Mouse (Mus musculus) heart, embryonic 14.5 days (tissue): ENCODE data around the gene Tbx3. TPM values are rescaled to one million over a fixed set of nuclear protein-coding genes. Genes with fewer than 3 reads are reported as not detected.

Experiments
- ATAC-seq: fragments of 200-750 bp; cut with Nextera tagmentation; 2 replicates; pipeline ENCODE4 v1.8.0; 2017; ENCODE audit warnings: low read depth, moderate TSS enrichment; ENCODE audit not compliant: insufficient number of reproducible peaks, insufficient read depth, low FRiP score
- H3K27ac ChIP-seq, 2 experiments: fragments of 200-500 bp in 1 of 2; fragments of 300-500 bp in 1 of 2; sonication (generic) in 1 of 2; replicated peaks in 1 of 2; 2 replicates each; pipeline ENCODE4 v1.5.1; 2012 to 2014; ENCODE audit warnings: low read depth in 2 of 2, low read length in 2 of 2, control low read depth in 1 of 2, mild to moderate bottlenecking in 1 of 2, mixed read lengths in 1 of 2; ENCODE audit not compliant: control insufficient read depth in 1 of 2, insufficient read depth in 1 of 2
- H3K27me3 ChIP-seq: fragments of 300-500 bp; sonication (generic); 2 replicates; pipeline ENCODE4 v1.6.1; 2014; ENCODE audit warnings: mild to moderate bottlenecking, low read length, control low read depth; ENCODE audit not compliant: control insufficient read depth, insufficient read depth
- H3K36me3 ChIP-seq: fragments of 300-500 bp; sonication (generic); 2 replicates; pipeline ENCODE4 v1.6.1; 2014; ENCODE audit warnings: mild to moderate bottlenecking, control low read depth, low read length, mixed read lengths; ENCODE audit not compliant: control insufficient read depth, insufficient read depth
- H3K4me1 ChIP-seq, 2 experiments: fragments of 200-500 bp in 1 of 2; fragments of 300-500 bp in 1 of 2; sonication (generic) in 1 of 2; 2 replicates each; pipeline ENCODE4 v1.6.1; 2012 to 2014; ENCODE audit warnings: low read length in 2 of 2, control low read depth in 1 of 2, mixed read lengths in 1 of 2; ENCODE audit not compliant: control insufficient read depth in 2 of 2, insufficient read depth in 2 of 2
- H3K4me2 ChIP-seq: fragments of 300-500 bp; sonication (generic); 2 replicates; pipeline ENCODE4 v1.6.1; 2014; ENCODE audit warnings: mild to moderate bottlenecking, low read length
- H3K4me3 ChIP-seq, 2 experiments: fragments of 200-500 bp in 1 of 2; fragments of 300-500 bp in 1 of 2; sonication (generic) in 1 of 2; 2 replicates each; pipeline ENCODE4 v1.5.1; 2012 to 2014; ENCODE audit warnings: low read length in 2 of 2, mild to moderate bottlenecking in 2 of 2, control low read depth in 1 of 2, low read depth in 1 of 2, moderate library complexity in 1 of 2; ENCODE audit not compliant: control insufficient read depth in 1 of 2, insufficient read depth in 1 of 2
- H3K9ac ChIP-seq: fragments of 300-500 bp; sonication (generic); 2 replicates; pipeline ENCODE4 v1.6.1; 2014; ENCODE audit warnings: mild to moderate bottlenecking, low read length
- H3K9me3 ChIP-seq: fragments of 300-500 bp; sonication (generic); 2 replicates; pipeline ENCODE4 v1.6.1; 2016; ENCODE audit warnings: low read length, control low read depth; ENCODE audit not compliant: control insufficient read depth
- WGBS: fragments of 180-500 bp; shearing (Covaris S2); extraction: QIAGEN DNeasy Blood & Tissue Kit; methylation state at CpG from one replicate; pipeline ENCODE4 v1.1.7; 2014; 5-methylcytosine and 5-hydroxymethylcytosine counted together
- polyA plus RNA-seq: library from polyadenylated mRNA; unstranded; fragments of >200 nt; fragmentation: Nextera tagmentation; extraction: Ambion mirVana; gene quantifications from 2 replicates; pipeline ENCODE4 v1.2.1, GENCODE M21; 2014

The Tbx3 gene
- polyA plus RNA-seq, 1 experiment from 2014 or later: 7.9 TPM

GRCm38 (mm10) chr5:119706467-119706866 is 36.0 kb downstream of the Tbx3 start:
- peak overlapping the region; percentile 40; the same call in 1 of the 2 replicates for H3K9ac ChIP-seq
- H3K4me2 ChIP-seq: peak overlapping the region; percentile 43
- WGBS: under 1% methylated on average over 17 of the region's 17 CpGs
- peaks cover 56% of the 10 kb centered on the region for H3K27me3 ChIP-seq
- H3K4me3 ChIP-seq: peak overlapping the region; percentile 16 to 19; a peak in 2 of 4 replicates
- 0 out of 2 replicates have a peak, but pooled peaks cover 4% of the 10 kb centered on the region for H3K9me3 ChIP-seq
- no peaks in the 10 kb centered on the region for H3K4me1 ChIP-seq
- no peaks in the 10 kb centered on the region for H3K36me3 ChIP-seq
- no peak overlapping the region for H3K27ac ChIP-seq
- ATAC-seq: no peak

GRCm38 (mm10) chr5:119708850-119709585 is 38.5 kb downstream of the Tbx3 start:
- no peak overlapping the region for H3K4me3 ChIP-seq
- no peak overlapping the region for H3K9ac ChIP-seq
- no peak overlapping the region for H3K27ac ChIP-seq
- no peak overlapping the region for H3K4me2 ChIP-seq
- no peaks in the 10 kb centered on the region for H3K4me1 ChIP-seq
- 0 out of 2 replicates have a peak, but pooled peaks cover 4% of the 10 kb centered on the region for H3K9me3 ChIP-seq
- peaks cover 58% of the 10 kb centered on the region for H3K27me3 ChIP-seq
- WGBS: 79% methylated on average over 14 of the region's 14 CpGs
- H3K36me3 ChIP-seq: no peaks in the 10 kb centered on the region
- no peak for ATAC-seq

GRCm38 (mm10) chr5:119709826-119710559 is 39.5 kb downstream of the Tbx3 start:
- Histone ChIP-seq H3K27ac (no peak overlapping the region), H3K4me3 (no peak overlapping the region), H3K9ac (no peak overlapping the region), H3K9me3 (0 out of 2 replicates have a peak, but pooled peaks cover 4% of the 10 kb centered on the region), H3K4me1 (no peaks in the 10 kb centered on the region), H3K27me3 (peaks cover 57% of the 10 kb centered on the region), H3K4me2 (no peak overlapping the region), H3K36me3 (no peaks in the 10 kb centered on the region)
- no peak for ATAC-seq
- WGBS: 25% methylated on average over 18 of the region's 18 CpGs

GRCm38 (mm10) chr5:119710756-119711155 is 40.3 kb downstream of the Tbx3 start:
- H3K9ac ChIP-seq: no peak overlapping the region
- no peaks in the 10 kb centered on the region for H3K36me3 ChIP-seq
- WGBS: 27% methylated on average over 7 of the region's 7 CpGs
- H3K4me2 ChIP-seq: no peak overlapping the region
- H3K27me3 ChIP-seq: peaks cover 50% of the 10 kb centered on the region
- no peak overlapping the region for H3K4me3 ChIP-seq
- no peak for ATAC-seq
- H3K27ac ChIP-seq: no peak overlapping the region
- H3K9me3 ChIP-seq: 0 out of 2 replicates have a peak, but pooled peaks cover 4% of the 10 kb centered on the region
- no peaks in the 10 kb centered on the region for H3K4me1 ChIP-seq

- no peak overlapping the region for H3K9ac ChIP-seq
- 0 out of 2 replicates have a peak, but pooled peaks cover 4% of the 10 kb centered on the region for H3K9me3 ChIP-seq
- H3K36me3 ChIP-seq: no peaks in the 10 kb centered on the region
- no peaks in the 10 kb centered on the region for H3K4me1 ChIP-seq
- H3K27ac ChIP-seq: no peak overlapping the region
- WGBS: 87% methylated on average over 5 of the region's 5 CpGs
- H3K4me2 ChIP-seq: no peak overlapping the region
- no peak for ATAC-seq
- no peak overlapping the region for H3K4me3 ChIP-seq
- H3K27me3 ChIP-seq: peaks cover 41% of the 10 kb centered on the region
Observed at GRCm38 (mm10) chr5:119711626-119712025, 41.2 kb downstream of the Tbx3 start.

GRCm38 (mm10) chr5:119712679-119713246 is 42.3 kb downstream of the Tbx3 start:
- ATAC-seq: no peak
- Histone ChIP-seq H3K4me1 (no peaks in the 10 kb centered on the region), H3K27ac (no peak overlapping the region), H3K27me3 (peaks cover 30% of the 10 kb centered on the region), H3K4me2 (peak overlapping the region; percentile 58), H3K9me3 (0 out of 2 replicates have a peak, but pooled peaks cover 4% of the 10 kb centered on the region), H3K4me3 (peak overlapping the region in 1 of 2 experiments; percentile 24; a peak in 3 of 4 replicates), H3K9ac (peak overlapping the region; percentile 54), H3K36me3 (no peaks in the 10 kb centered on the region)
- 3% methylated on average over 22 of the region's 22 CpGs for WGBS

- no peaks in the 10 kb centered on the region for H3K36me3 ChIP-seq
- H3K4me2 ChIP-seq: no peak overlapping the region
- no peaks in the 10 kb centered on the region for H3K27me3 ChIP-seq
- H3K9ac ChIP-seq: no peak overlapping the region
- no peak overlapping the region for H3K27ac ChIP-seq
- 54% methylated on average over 11 of the region's 11 CpGs for WGBS
- ATAC-seq: no peak
- no peak overlapping the region for H3K4me3 ChIP-seq
- H3K9me3 ChIP-seq: no peaks in the 10 kb centered on the region
- no peaks in the 10 kb centered on the region; a peak in 1 of 4 replicates for H3K4me1 ChIP-seq
Observed at GRCm38 (mm10) chr5:119720471-119721265, 50.2 kb downstream of the Tbx3 start.
